Mouse (Mus musculus): Measurements from ENCODE around the gene Dsp.

Gene Dsp

GRCm38 (mm10) chr13:38151069-38151588 lies at the start of gene Dsp:
Gene Dsp, plus strand, starts transcription at chr13:38151294.
- DNase-seq (ENCODE audit: low spot score in 2 of 2): peak; percentile 34 to 37

GRCm38 (mm10) chr13:38103406-38103805 lies 47.7 kb upstream of the Dsp start:
- DNase-seq (ENCODE audit: low spot score in 2 of 2): peak; percentile 43 to 73

- no peak for DNase-seq (ENCODE audit: low spot score in 2 of 2)
Measured at GRCm38 (mm10) chr13:38104501-38104900, 46.6 kb upstream of the Dsp start.

GRCm38 (mm10) chr13:38109081-38109480 lies 42.0 kb upstream of the Dsp start:
- DNase-seq (ENCODE audit: low spot score in 2 of 2): no peak

- no peak for DNase-seq (ENCODE audit: low spot score in 2 of 2)
Measured at GRCm38 (mm10) chr13:38122321-38122720, 28.8 kb upstream of the Dsp start.

- DNase-seq (ENCODE audit: low spot score in 2 of 2): no peak
Measured at GRCm38 (mm10) chr13:38123666-38124065, 27.4 kb upstream of the Dsp start.

- DNase-seq (ENCODE audit: low spot score in 2 of 2): no peak
Measured at GRCm38 (mm10) chr13:38127683-38128082, 23.4 kb upstream of the Dsp start.

- DNase-seq (ENCODE audit: low spot score in 2 of 2): no peak
Measured at GRCm38 (mm10) chr13:38128246-38128645, 22.8 kb upstream of the Dsp start.

GRCm38 (mm10) chr13:38129492-38129891 lies 21.6 kb upstream of the Dsp start:
- DNase-seq (ENCODE audit: low spot score in 2 of 2): no peak

GRCm38 (mm10) chr13:38130116-38130515 lies 21.0 kb upstream of the Dsp start:
- no peak for DNase-seq (ENCODE audit: low spot score in 2 of 2)

GRCm38 (mm10) chr13:38133016-38133528 lies 18.0 kb upstream of the Dsp start:
- no peak for DNase-seq (ENCODE audit: low spot score in 2 of 2)

- DNase-seq (ENCODE audit: low spot score in 2 of 2): no peak
Measured at GRCm38 (mm10) chr13:38140521-38140920, 10.6 kb upstream of the Dsp start.

- DNase-seq (ENCODE audit: low spot score in 2 of 2): no peak
Measured at GRCm38 (mm10) chr13:38144962-38145713, 6.0 kb upstream of the Dsp start.

- DNase-seq (ENCODE audit: low spot score in 2 of 2): no peak
Measured at GRCm38 (mm10) chr13:38148348-38148747, 2.7 kb upstream of the Dsp start.

- DNase-seq (ENCODE audit: low spot score in 2 of 2): no peak
Measured at GRCm38 (mm10) chr13:38151671-38152428, 756 bp downstream of the Dsp start.

- no peak for DNase-seq (ENCODE audit: low spot score in 2 of 2)
Measured at GRCm38 (mm10) chr13:38152429-38153035, 1.4 kb downstream of the Dsp start.

GRCm38 (mm10) chr13:38155523-38155922 lies 4.4 kb downstream of the Dsp start:
- no peak for DNase-seq (ENCODE audit: low spot score in 2 of 2)

- DNase-seq (ENCODE audit: low spot score in 2 of 2): no peak
Measured at GRCm38 (mm10) chr13:38157635-38158034, 6.5 kb downstream of the Dsp start.

GRCm38 (mm10) chr13:38162002-38162401 lies 10.9 kb downstream of the Dsp start:
- no peak for DNase-seq (ENCODE audit: low spot score in 2 of 2)

- DNase-seq (ENCODE audit: low spot score in 2 of 2): peak; percentile 37 to 58
Measured at GRCm38 (mm10) chr13:38162668-38163067, 11.6 kb downstream of the Dsp start.

GRCm38 (mm10) chr13:38164932-38165331 lies 13.8 kb downstream of the Dsp start:
- no peak for DNase-seq (ENCODE audit: low spot score in 2 of 2)

GRCm38 (mm10) chr13:38167056-38167455 lies 16.0 kb downstream of the Dsp start:
- DNase-seq (ENCODE audit: low spot score in 2 of 2): no peak

Data from right cerebral cortex, postnatal 10 days (tissue).